In the genomic region with DNA sequence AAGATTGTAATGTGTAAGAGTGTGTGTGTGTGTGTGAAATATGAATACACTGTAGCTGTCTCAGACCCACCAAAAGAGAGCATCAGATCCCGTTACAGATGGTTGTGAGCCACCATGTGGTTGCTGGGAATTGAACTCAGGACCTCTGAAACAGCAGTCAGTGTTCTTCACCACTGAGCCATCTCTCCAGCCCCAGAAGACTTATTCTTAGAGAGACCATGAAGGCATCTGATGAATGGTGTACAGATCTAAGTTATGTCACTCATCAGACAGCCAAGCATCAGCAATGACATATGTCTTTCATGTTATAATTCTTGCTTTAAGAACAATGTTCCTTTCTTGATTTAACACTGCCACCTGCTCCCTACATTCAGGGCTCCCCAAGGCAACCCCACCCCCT, we compare ENCODE assay signal across 30 mouse cellular contexts. TPM values are rescaled to one million over a fixed set of nuclear protein-coding genes. Genes with fewer than 3 reads are reported as not detected.
"Had no signal": no experiment of that assay in that cellular context is flagged by ENCODE, and none has a peak within 500 bp of the region (broad histone marks: within the 10 kb centered on the region; RNA-seq: fewer than 3 reads in every experiment).

No protein-coding gene starts in this region.

- H3K4me1 ChIP-seq: forebrain, embryonic 13.5 days had no signal

- H3K4me3 ChIP-seq: embryonic facial prominence, embryonic 10.5 days; embryonic facial prominence, embryonic 12.5 days; embryonic facial prominence, embryonic 13.5 days; embryonic facial prominence, embryonic 15.5 days; erythroblast, embryonic 14.5 days; forebrain, embryonic 10.5 days; forebrain, embryonic 12.5 days; forebrain, embryonic 13.5 days; forebrain, embryonic 15.5 days; gastrocnemius, adult 2 months had no signal

- H3K9me3 ChIP-seq: embryonic facial prominence, embryonic 10.5 days; embryonic facial prominence, embryonic 12.5 days; embryonic facial prominence, embryonic 13.5 days; embryonic facial prominence, embryonic 15.5 days; forebrain, embryonic 10.5 days; forebrain, embryonic 12.5 days; forebrain, embryonic 13.5 days; forebrain, embryonic 15.5 days had no signal

- H3K36me3 ChIP-seq: embryonic facial prominence, embryonic 10.5 days; embryonic facial prominence, embryonic 12.5 days; embryonic facial prominence, embryonic 13.5 days; embryonic facial prominence, embryonic 15.5 days; forebrain, embryonic 10.5 days; forebrain, embryonic 12.5 days; forebrain, embryonic 15.5 days had no signal

- H3K9ac ChIP-seq: embryonic facial prominence, embryonic 12.5 days; embryonic facial prominence, embryonic 13.5 days; embryonic facial prominence, embryonic 15.5 days; forebrain, embryonic 12.5 days; forebrain, embryonic 13.5 days; forebrain, embryonic 15.5 days; forebrain, postnatal 0 days had no signal

- H3K27me3 ChIP-seq: embryonic facial prominence, embryonic 12.5 days; embryonic facial prominence, embryonic 13.5 days; embryonic facial prominence, embryonic 15.5 days; forebrain, embryonic 12.5 days; forebrain, embryonic 13.5 days; forebrain, embryonic 15.5 days had no signal

- H3K4me2 ChIP-seq: embryonic facial prominence, embryonic 12.5 days; embryonic facial prominence, embryonic 13.5 days; embryonic facial prominence, embryonic 15.5 days; forebrain, embryonic 12.5 days; forebrain, embryonic 13.5 days; forebrain, embryonic 15.5 days had no signal

- H3K27ac ChIP-seq: embryonic facial prominence, embryonic 10.5 days; embryonic facial prominence, embryonic 12.5 days; embryonic facial prominence, embryonic 13.5 days; embryonic facial prominence, embryonic 15.5 days; forebrain, embryonic 10.5 days; forebrain, embryonic 12.5 days; forebrain, embryonic 13.5 days; forebrain, embryonic 15.5 days; gastrocnemius, adult 2 months had no signal

- DNase-seq: cerebellum, adult 8-10 months; cerebellum, adult 9-10 months; cerebellum, adult 9-11 months; cerebellum, postnatal 10 days; cerebellum, postnatal 14 days; cerebellum, postnatal 25 days; cerebellum, postnatal 36 days; embryo, embryonic 11 days; forebrain, postnatal 0 days; gastrocnemius, adult 2 months; gastrocnemius, postnatal 10 days; gastrocnemius, postnatal 14 days; gastrocnemius, postnatal 25 days; gastrocnemius, postnatal 36 days; heart, adult 18-20 months had no signal

RNA-seq across cellular contexts. Expression of gene Txndc2, which starts 2.8 kb away (rescaled TPM):
- total RNA-seq: common myeloid progenitor, adult 5-6 weeks; gastrocnemius, adult 18-20 months; gastrocnemius, adult 2 months; gastrocnemius, adult 8-10 months; gastrocnemius, postnatal 14 days; gastrocnemius, postnatal 25 days; gastrocnemius, postnatal 36 days; granulocyte monocyte progenitor cell, adult 5-6 weeks; heart, adult 18-20 months had no signal
- polyA plus RNA-seq: cortical plate, adult 2 months; embryonic facial prominence, embryonic 13.5 days; embryonic facial prominence, embryonic 14.5 days; erythroblast, embryonic 14.5 days; forebrain, embryonic 10.5 days; forebrain, postnatal 0 days had no signal
